Mouse (Mus musculus): Measurements from ENCODE around the gene Defb23.
"Not testable (repeated sequence)": the region's sequence is repeated elsewhere in the genome, so short reads cannot be mapped to it uniquely, and the experiment has no call there.

The Defb23 gene

GRCm38 (mm10) chr2:152436983-152437860 lies 27.2 kb downstream of the Defb23 start:
- CTCF ChIA-PET, result interaction anchor here (0.6 to 1.4 kb wide), 4 partner anchors 8 to 94 kb away, joined by 3 to 8 read pairs (median 4); partner anchors contain the start of gene Trib3

- CTCF ChIA-PET, result interaction anchor here (0.9 kb wide), 1 partner anchor 41 kb away, joined by 4 read pairs; no protein-coding TSS in a partner anchor
Measured at GRCm38 (mm10) chr2:152436405-152436901, 28.0 kb downstream of the Defb23 start.

- CTCF ChIA-PET, result not testable (repeated sequence)
Measured at GRCm38 (mm10) chr2:152428481-152428880, 35.9 kb downstream of the Defb23 start.

- CTCF ChIA-PET, result no interaction called here
Measured at GRCm38 (mm10) chr2:152427493-152427892, 36.9 kb downstream of the Defb23 start.

- CTCF ChIA-PET, result interaction anchor here (0.6 kb wide), 1 partner anchor 52 kb away, joined by 7 read pairs; no protein-coding TSS in a partner anchor
Measured at GRCm38 (mm10) chr2:152415786-152416185, 48.6 kb downstream of the Defb23 start.

- CTCF ChIA-PET, result interaction anchor here (0.5 kb wide), 1 partner anchor 36 kb away, joined by 12 read pairs; no protein-coding TSS in a partner anchor
Measured at GRCm38 (mm10) chr2:152415287-152415686, 49.1 kb downstream of the Defb23 start, which contains the start of gene 6820408C15Rik. TSS of gene 6820408C15Rik (plus strand) at chr2:152415587.

GRCm38 (mm10) chr2:152414591-152415165 lies 49.7 kb downstream of the Defb23 start, which contains the start of gene Zcchc3:
TSS of gene Zcchc3 (minus strand) at chr2:152415027.
- CTCF ChIA-PET, result interaction anchor here (0.5 kb wide), 1 partner anchor 36 kb away, joined by 12 read pairs; no protein-coding TSS in a partner anchor

GRCm38 (mm10) chr2:152413765-152414584 lies 50.4 kb downstream of the Defb23 start:
- CTCF ChIA-PET, result no interaction called here

GRCm38 (mm10) chr2:152413158-152413764 lies 51.2 kb downstream of the Defb23 start:
- CTCF ChIA-PET, result no interaction called here

GRCm38 (mm10) chr2:152412526-152413157 lies 51.8 kb downstream of the Defb23 start:
- CTCF ChIA-PET, result no interaction called here

- CTCF ChIA-PET, result no interaction called here
Measured at GRCm38 (mm10) chr2:152411471-152411870, 52.9 kb downstream of the Defb23 start.

GRCm38 (mm10) chr2:152410971-152411371 lies 53.4 kb downstream of the Defb23 start:
- CTCF ChIA-PET, result no interaction called here

GRCm38 (mm10) chr2:152409781-152410180 lies 54.6 kb downstream of the Defb23 start:
- CTCF ChIA-PET, result interaction anchor here (0.5 kb wide), 1 partner anchor 41 kb away, joined by 4 read pairs; no protein-coding TSS in a partner anchor
